Mouse (Mus musculus) adrenal gland, postnatal 36 days (tissue): ENCODE data around the gene Nav2. TPM values are rescaled to one million over a fixed set of nuclear protein-coding genes. Genes with fewer than 3 reads are reported as not detected.

Experiments used
- DNase-seq, 2 experiments: peaks; one replicate each; pipeline ENCODE4 v3.0.0; 2021; ENCODE audit warnings: mixed read lengths in 1 of 2
- total RNA-seq, 2 experiments: library from RNA; stranded (reverse); gene quantifications; 2 replicates each; pipeline ENCODE4 v1.2.3; 2021

Nav2 gene
- total RNA-seq, 2 experiments from 2014 or later, result 6.4 to 8.7 TPM

GRCm38 (mm10) chr7:49484036-49484744 is 575.7 kb downstream of the Nav2 start:
- peak in 1 of 2 experiments; percentile 50 for DNase-seq

- no peak for DNase-seq
Measured at GRCm38 (mm10) chr7:49485292-49485847, 576.9 kb downstream of the Nav2 start.

GRCm38 (mm10) chr7:49487347-49487746 is 578.8 kb downstream of the Nav2 start:
- no peak for DNase-seq

GRCm38 (mm10) chr7:49488493-49489087 is 580.1 kb downstream of the Nav2 start:
- no peak for DNase-seq

- no peak for DNase-seq
Measured at GRCm38 (mm10) chr7:49490814-49491213, 582.3 kb downstream of the Nav2 start.

GRCm38 (mm10) chr7:49492622-49493021 is 584.1 kb downstream of the Nav2 start:
- no peak for DNase-seq

GRCm38 (mm10) chr7:49493210-49493609 is 584.7 kb downstream of the Nav2 start:
- DNase-seq, result peak; percentile 25 to 29

- no peak for DNase-seq
Measured at GRCm38 (mm10) chr7:49494654-49495053, 586.1 kb downstream of the Nav2 start.

GRCm38 (mm10) chr7:49496111-49496510 is 587.6 kb downstream of the Nav2 start:
- DNase-seq, result no peak

- DNase-seq, result no peak
Measured at GRCm38 (mm10) chr7:49496766-49497425, 588.4 kb downstream of the Nav2 start.

GRCm38 (mm10) chr7:49497426-49497892 is 588.9 kb downstream of the Nav2 start:
- no peak for DNase-seq

GRCm38 (mm10) chr7:49499598-49499997 is 591.1 kb downstream of the Nav2 start:
- DNase-seq, result no peak

GRCm38 (mm10) chr7:49500916-49501315 is 592.4 kb downstream of the Nav2 start:
- DNase-seq, result no peak

GRCm38 (mm10) chr7:49503419-49503818 is 594.9 kb downstream of the Nav2 start:
- DNase-seq, result no peak

GRCm38 (mm10) chr7:49503881-49504280 is 595.4 kb downstream of the Nav2 start:
- DNase-seq, result no peak

GRCm38 (mm10) chr7:49504297-49504696 is 595.8 kb downstream of the Nav2 start:
- no peak for DNase-seq

- DNase-seq, result peak; percentile 11 to 41
Measured at GRCm38 (mm10) chr7:49505024-49505423, 596.5 kb downstream of the Nav2 start.

GRCm38 (mm10) chr7:49506085-49506820 is 597.7 kb downstream of the Nav2 start:
- no peak for DNase-seq

GRCm38 (mm10) chr7:49507943-49508506 is 599.5 kb downstream of the Nav2 start:
- DNase-seq, result peak; percentile 23 to 31

GRCm38 (mm10) chr7:49511820-49512453 is 603.4 kb downstream of the Nav2 start:
- no peak for DNase-seq

- no peak for DNase-seq
Measured at GRCm38 (mm10) chr7:49513763-49514437, 605.4 kb downstream of the Nav2 start.
